8 mouse cellular contexts compared by ENCODE assay signal in the genomic region with DNA sequence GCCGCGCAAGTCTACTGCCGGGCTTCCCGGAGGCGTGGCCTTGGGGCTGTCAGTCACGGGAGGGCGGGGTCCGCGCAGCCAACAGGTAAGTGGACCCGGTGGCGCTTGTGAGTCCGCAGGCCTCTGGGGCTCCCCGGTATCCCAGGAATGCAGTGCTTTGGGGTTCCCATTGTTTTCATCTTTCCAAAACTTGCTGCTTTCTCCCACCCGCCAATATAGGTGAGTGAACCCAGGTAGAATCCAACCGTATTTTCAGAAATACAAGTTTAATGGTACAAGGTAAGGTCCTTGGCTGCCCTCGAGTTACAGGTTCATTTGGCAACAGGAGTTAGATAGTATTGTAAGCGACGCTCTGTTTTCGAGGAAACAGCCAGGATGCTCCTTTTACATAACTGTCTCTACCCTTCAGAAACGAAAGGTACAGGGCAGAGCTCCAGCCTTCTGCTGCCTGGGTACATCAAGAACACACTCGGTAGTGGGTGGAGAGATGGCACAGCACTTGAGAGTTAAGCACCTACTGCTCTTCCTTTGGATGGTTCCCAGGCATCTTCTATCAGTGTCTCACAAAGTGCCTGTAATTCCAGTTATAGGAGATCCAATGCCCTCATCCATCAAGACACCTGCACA. TPM values are rescaled to one million over a fixed set of nuclear protein-coding genes. Genes with fewer than 3 reads are reported as not detected.
DNase-seq lines count a peak whose midpoint lies in the region; ATAC-seq lines count a peak whose summit lies in the region.

No protein-coding gene starts in this region.

- peaks cover 7% of the 10 kb centered on the region; the same call in 1 of the 2 replicates for H3K27me3 ChIP-seq in forebrain, embryonic 13.5 days
- H3K27me3 ChIP-seq in midbrain, embryonic 16.5 days (ENCODE audit: control insufficient read depth, insufficient read depth, low read depth, low read length) = no peaks in the 10 kb centered on the region

- 0 out of 2 replicates have a peak overlapping the region, but pooled peaks have one; percentile 7 for H3K27ac ChIP-seq in forebrain, embryonic 13.5 days
- H3K27ac ChIP-seq in midbrain, embryonic 16.5 days (ENCODE audit: low read length) = no peak overlapping the region

- DNase-seq in kidney, postnatal 25 days = peak; percentile 14 to 80
- DNase-seq in kidney, adult 11 months = no peak
- peak; percentile 50 to 54 for DNase-seq in layer of hippocampus, postnatal 36 days
- DNase-seq in gastrocnemius, postnatal 10 days = no peak
- no peak for DNase-seq in spleen, adult 18-20 months

- peaks cover 36% of the 10 kb centered on the region for H3K36me3 ChIP-seq in forebrain, embryonic 13.5 days (ENCODE audit: poor library complexity, severe bottlenecking)
- peaks cover 13% of the 10 kb centered on the region for H3K36me3 ChIP-seq in midbrain, embryonic 16.5 days (ENCODE audit: control insufficient read depth, insufficient read depth, low read length)

- H3K4me1 ChIP-seq in forebrain, embryonic 13.5 days = peaks cover 14% of the 10 kb centered on the region
- H3K4me1 ChIP-seq in midbrain, embryonic 16.5 days (ENCODE audit: control insufficient read depth, insufficient read depth, low read length) = peaks cover 5% of the 10 kb centered on the region

- peak overlapping the region; percentile 56 for H3K4me3 ChIP-seq in forebrain, embryonic 13.5 days
- H3K4me3 ChIP-seq in midbrain, embryonic 16.5 days (ENCODE audit: low read depth, low read length) = peak overlapping the region; percentile 68

- peak overlapping the region; percentile 47; the same call in 1 of the 2 replicates for H3K9ac ChIP-seq in forebrain, embryonic 13.5 days
- H3K9ac ChIP-seq in midbrain, embryonic 16.5 days (ENCODE audit: low read depth, low read length) = peak overlapping the region; percentile 62; the same call in 1 of the 2 replicates

- H3K4me2 ChIP-seq in forebrain, embryonic 13.5 days = peak overlapping the region; percentile 97
- peak overlapping the region; percentile 99 for H3K4me2 ChIP-seq in midbrain, embryonic 16.5 days (ENCODE audit: low read length)

- ATAC-seq in activated CD4-positive, CD25-positive, alpha-beta regulatory T cell, adult 4 months = peak; percentile 78
- ATAC-seq in forebrain, embryonic 13.5 days = peak; percentile 93; the same call in 1 of the 2 replicates
- ATAC-seq in midbrain, embryonic 16.5 days = peak; percentile 18; the same call in 1 of the 2 replicates

- no peaks in the 10 kb centered on the region for H3K9me3 ChIP-seq in forebrain, embryonic 13.5 days (replicated peaks)
- no peaks in the 10 kb centered on the region for H3K9me3 ChIP-seq in midbrain, embryonic 16.5 days (replicated peaks; ENCODE audit: control insufficient read depth, low read length, poor library complexity, severe bottlenecking)

- WGBS in forebrain, embryonic 13.5 days = 4% methylated on average over 21 of the region's 21 CpGs
- WGBS in midbrain, embryonic 16.5 days = 5% methylated on average over 21 of the region's 21 CpGs

RNA-seq across cellular contexts. Expression of a gene that starts 0.6 kb away (rescaled TPM):
- polyA plus RNA-seq in activated CD4-positive, CD25-positive, alpha-beta regulatory T cell, adult 4 months (2017; shearing (Covaris generic)) = 1 to 10 TPM; 3.3 to 4.7 TPM
- 3.5 and 4.0 TPM in 2 replicates for polyA plus RNA-seq in forebrain, embryonic 13.5 days (2015; fragmentation: Nextera tagmentation; extraction: Ambion mirVana)
- 10 to 100 TPM; 30.1 to 39.4 TPM for total RNA-seq in layer of hippocampus, postnatal 36 days (2021)
- 3.4 and 3.7 TPM in 2 replicates for polyA plus RNA-seq in midbrain, embryonic 16.5 days (2015; fragmentation: Nextera tagmentation; extraction: Ambion mirVana)
- total RNA-seq in gastrocnemius, postnatal 10 days (2021) = 10 to 100 TPM; 15.5 to 17.0 TPM

RNA-seq across cellular contexts. Expression of a gene that starts 12.7 kb away (rescaled TPM):
- polyA plus RNA-seq in activated CD4-positive, CD25-positive, alpha-beta regulatory T cell, adult 4 months (2017; shearing (Covaris generic)) = 10 to 100 TPM; 47.9 to 50.8 TPM
- polyA plus RNA-seq in forebrain, embryonic 13.5 days (2015; fragmentation: Nextera tagmentation; extraction: Ambion mirVana) = 77.3 and 80.1 TPM in 2 replicates
- 10 to 100 TPM; 33.6 to 34.5 TPM for total RNA-seq in layer of hippocampus, postnatal 36 days (2021)
- 45.7 and 49.8 TPM in 2 replicates for polyA plus RNA-seq in midbrain, embryonic 16.5 days (2015; fragmentation: Nextera tagmentation; extraction: Ambion mirVana)
- 10 to 100 TPM; 62.2 to 65.4 TPM for total RNA-seq in gastrocnemius, postnatal 10 days (2021)

RNA-seq across cellular contexts. Expression of a gene that starts 44.3 kb away (rescaled TPM):
- not detected for polyA plus RNA-seq in activated CD4-positive, CD25-positive, alpha-beta regulatory T cell, adult 4 months (2017; shearing (Covaris generic))
- polyA plus RNA-seq in forebrain, embryonic 13.5 days (2015; fragmentation: Nextera tagmentation; extraction: Ambion mirVana) = 0.33 TPM in 1 of 2 replicates, not detected in the other
- total RNA-seq in layer of hippocampus, postnatal 36 days (2021) = not detected
- polyA plus RNA-seq in midbrain, embryonic 16.5 days (2015; fragmentation: Nextera tagmentation; extraction: Ambion mirVana) = not detected in 2 replicates
- not detected for total RNA-seq in gastrocnemius, postnatal 10 days (2021)

RNA-seq across cellular contexts. Expression of a gene that starts 48.2 kb away (rescaled TPM):
- polyA plus RNA-seq in activated CD4-positive, CD25-positive, alpha-beta regulatory T cell, adult 4 months (2017; shearing (Covaris generic)) = not detected
- not detected in 2 replicates for polyA plus RNA-seq in forebrain, embryonic 13.5 days (2015; fragmentation: Nextera tagmentation; extraction: Ambion mirVana)
- not detected for total RNA-seq in layer of hippocampus, postnatal 36 days (2021)
- not detected in 2 replicates for polyA plus RNA-seq in midbrain, embryonic 16.5 days (2015; fragmentation: Nextera tagmentation; extraction: Ambion mirVana)
- total RNA-seq in gastrocnemius, postnatal 10 days (2021) = not detected

Comparison
In these comparisons a context has a peak if more than half of its experiments do, and no peak if none do; other contexts are left out.
1. DNase-seq: peak in kidney, postnatal 25 days (2 of 2) and layer of hippocampus, postnatal 36 days (2 of 2); none in kidney, adult 11 months (single experiment), gastrocnemius, postnatal 10 days (single experiment) and spleen, adult 18-20 months (0 of 2).
2. ATAC-seq: peak in every context shown above with its lines; median percentile 93 in forebrain, embryonic 13.5 days; 78 in activated CD4-positive, CD25-positive, alpha-beta regulatory T cell, adult 4 months; 18 in midbrain, embryonic 16.5 days.